Mouse (Mus musculus) E14TG2a.4 (cell line): Measurements from ENCODE around the gene Fmn2.

Source experiments
- CTCF ChIP-seq: conservative IDR thresholded peaks from 2 replicates; pipeline ENCODE4 v1.5.1; 2014; ENCODE audit warnings: low read length
- NANOG ChIP-seq: IDR thresholded peaks from 2 replicates; pipeline ENCODE4 v1.6.1; 2014; ENCODE audit warnings: borderline replicate concordance, low read length, mixed read lengths
- POU5F1 ChIP-seq: IDR thresholded peaks from 2 replicates; pipeline ENCODE4 v1.6.1; 2014; ENCODE audit warnings: low read length, borderline replicate concordance

- TF ChIP-seq POU5F1: no peak
- no peak for TF ChIP-seq CTCF
- TF ChIP-seq NANOG: no peak
Measured at GRCm38 (mm10) chr1:174656554-174656953, 154.9 kb downstream of the Fmn2 start.
